Mouse (Mus musculus) ES-E14 (cell line): ENCODE measurements at regions not wholly inside any gene's neighbourhood (a gene's known extent, or its start where the extent isn't known, plus 50 kb on each side); places are given as distances from the start of the nearest gene placed in this dataset.

ENCODE experiments used
- ZC3H11A ChIP-seq: IDR thresholded peaks from 2 replicates; pipeline ENCODE4 v1.6.1; 2012; ENCODE audit warnings: low read depth, mild to moderate bottlenecking, inconsistent platforms, low read length, borderline replicate concordance
- ZNF384 ChIP-seq: IDR thresholded peaks from 2 replicates; pipeline ENCODE4 v1.6.1; 2012; ENCODE audit warnings: low read depth, low read length, inconsistent platforms

DNA sequence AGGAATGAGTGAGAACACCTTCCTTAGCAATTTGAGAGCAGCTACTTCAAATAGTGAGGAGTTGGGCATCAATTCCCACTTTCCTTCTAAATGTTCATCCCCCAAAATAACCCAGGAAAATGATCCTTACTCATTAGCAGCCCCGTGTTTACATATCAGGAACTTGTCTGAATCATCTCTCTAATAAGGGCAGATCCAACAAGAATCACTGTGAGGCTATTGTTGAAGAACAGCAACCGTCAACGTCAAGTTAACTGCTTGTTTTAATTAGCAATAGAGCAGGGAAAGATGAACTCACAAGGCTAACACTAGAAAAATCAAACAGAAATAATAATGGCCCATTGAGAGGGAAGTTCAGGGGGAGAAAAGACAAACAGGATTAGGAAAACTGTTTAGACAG is 178.4 kb downstream of the Fam124b start:
- TF ChIP-seq ZNF384 = no peak
- no peak for TF ChIP-seq ZC3H11A
